Mouse (Mus musculus): Measurements from ENCODE around the gene Agrn.

GRCm38 (mm10) chr4:156203001-156203412, 5.7 kb upstream of the Agrn start, which contains the start of gene AW011738:
- no peak for TF ChIP-seq CTCF (IDR thresholded peaks at IDR 0.05; ENCODE audit: control insufficient read depth, insufficient read depth, insufficient replicate concordance, low read depth, low read length)
- no peak for TF ChIP-seq POLR2A (IDR thresholded peaks at IDR 0.05; ENCODE audit: control insufficient read depth, low read depth, low read length)
